Mouse (Mus musculus): ENCODE measurements around the gene Rtn1. TPM values are rescaled to one million over a fixed set of nuclear protein-coding genes. Genes with fewer than 3 reads are reported as not detected.

The Rtn1 gene
- 3.2 and 3.6 TPM in 2 replicates for polyA plus RNA-seq (2014; fragmentation: Nextera tagmentation; extraction: Ambion mirVana)

- WGBS, result 22% methylated on average over 6 of the region's 6 CpGs
- Histone ChIP-seq H3K9ac (ENCODE audit: low read depth, low read length) (peak within 1 kb of the TSS; percentile 42), H3K9me3 (ENCODE audit: control insufficient read depth, low read length) (no peaks in the 10 kb centered on the region), H3K36me3 (ENCODE audit: control insufficient read depth, insufficient read depth, low read length) (no peaks in the 10 kb centered on the region), H3K4me2 (replicated peaks; ENCODE audit: low read depth, low read length) (peak within 1 kb of the TSS; percentile 91), H3K4me1 (ENCODE audit: control insufficient read depth, insufficient read depth, low read length) (peaks cover 8% of the 10 kb centered on the region; the same call in 1 of the 2 replicates), H3K27me3 (ENCODE audit: control insufficient read depth, insufficient read depth, low read length) (peaks cover 24% of the 10 kb centered on the region), H3K4me3 (ENCODE audit: low read length) (peak within 1 kb of the TSS; percentile 54), H3K27ac (ENCODE audit: low read depth, low read length) (no peak within 1 kb of the TSS)
- ATAC-seq (ENCODE audit: low FRiP score, low TSS enrichment), result no peak
Observed at GRCm38 (mm10) chr12:72408954-72409353, at the start of gene Rtn1. Gene Rtn1, minus strand, starts transcription at chr12:72409054.

DNA sequence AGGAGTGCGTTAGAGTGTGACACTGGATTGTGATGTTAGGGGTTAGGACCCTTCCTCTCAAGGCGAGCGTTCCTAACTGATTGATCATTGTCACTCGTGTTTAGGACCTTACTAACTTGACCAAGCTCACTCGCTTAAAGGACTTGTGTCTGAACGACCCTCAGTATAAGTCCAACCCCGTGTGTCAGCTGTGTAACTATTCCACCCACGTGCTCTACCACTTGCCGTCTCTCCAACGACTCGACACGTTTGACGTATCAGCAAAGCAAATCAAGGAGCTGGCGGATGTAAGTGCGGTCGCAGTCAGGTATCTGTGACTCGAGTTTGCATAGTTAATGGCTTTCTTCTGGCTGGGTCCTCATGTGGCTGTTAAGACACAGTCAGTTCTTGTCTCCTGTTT is 45.1 kb upstream of the Rtn1 start:
- no peak overlapping the region for H3K4me3 ChIP-seq (ENCODE audit: low read length)
- no peak overlapping the region for H3K27ac ChIP-seq (ENCODE audit: low read depth, low read length)
- no peak overlapping the region for H3K4me2 ChIP-seq (replicated peaks; ENCODE audit: low read depth, low read length)
- WGBS, result 68% methylated on average over 17 of the region's 17 CpGs
- ATAC-seq (ENCODE audit: low FRiP score, low TSS enrichment), result no peak
- H3K36me3 ChIP-seq (ENCODE audit: control insufficient read depth, insufficient read depth, low read length), result no peaks in the 10 kb centered on the region
- no peak overlapping the region for H3K9ac ChIP-seq (ENCODE audit: low read depth, low read length)
- H3K9me3 ChIP-seq (ENCODE audit: control insufficient read depth, low read length), result no peaks in the 10 kb centered on the region
- H3K27me3 ChIP-seq (ENCODE audit: control insufficient read depth, insufficient read depth, low read length), result no peaks in the 10 kb centered on the region
- no peaks in the 10 kb centered on the region for H3K4me1 ChIP-seq (ENCODE audit: control insufficient read depth, insufficient read depth, low read length)

DNA sequence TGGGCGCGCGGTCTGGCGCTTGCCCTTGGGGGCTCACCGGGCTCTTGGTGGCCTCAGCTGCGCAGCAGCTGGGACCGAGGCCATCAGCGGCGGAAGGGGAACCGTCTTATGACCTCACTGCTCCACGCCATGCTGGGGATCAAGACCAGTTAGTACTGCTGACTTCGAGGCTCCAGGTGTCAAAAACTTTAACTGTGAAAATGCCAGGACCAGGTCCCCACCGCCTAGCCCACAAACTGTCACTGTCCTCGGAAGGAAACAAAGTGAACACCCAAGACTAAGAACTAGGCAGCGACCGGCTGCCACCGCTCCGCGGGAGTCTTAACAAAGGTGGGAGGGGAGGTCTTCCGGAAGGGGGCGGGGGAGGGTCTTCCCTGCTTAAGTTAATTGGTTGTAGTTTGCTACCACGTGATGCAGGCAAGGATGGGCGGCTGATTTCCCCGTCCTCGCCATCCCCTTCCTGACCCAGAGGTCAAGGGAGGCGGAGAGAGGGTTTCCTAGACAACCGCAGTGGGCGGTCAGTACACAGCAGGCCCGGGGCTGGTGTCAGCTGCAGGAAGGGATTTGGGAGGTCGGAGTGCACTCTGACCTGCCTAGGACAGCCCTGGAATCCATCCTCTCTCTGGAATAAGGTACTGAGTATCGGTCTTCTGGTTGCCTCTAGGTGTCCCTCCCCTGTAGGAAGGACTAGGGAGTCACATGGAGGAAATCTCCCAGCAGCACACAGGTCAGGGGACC is 33.2 kb upstream of the Rtn1 start, which contains the start of gene Lrrc9:
Lrrc9 (plus strand) TSS at position 28 of the 738 bp plus-strand sequence.
- H3K36me3 ChIP-seq (ENCODE audit: control insufficient read depth, insufficient read depth, low read length), result no peaks in the 10 kb centered on the region
- H3K27ac ChIP-seq (ENCODE audit: low read depth, low read length), result no peak within 1 kb of the TSS
- ATAC-seq (ENCODE audit: low FRiP score, low TSS enrichment), result peak; percentile 98
- H3K4me1 ChIP-seq (ENCODE audit: control insufficient read depth, insufficient read depth, low read length), result no peaks in the 10 kb centered on the region
- WGBS, result under 1% methylated on average over 31 of the region's 31 CpGs
- peak within 1 kb of the TSS; percentile 57; the same call in 1 of the 2 replicates for H3K9ac ChIP-seq (ENCODE audit: low read depth, low read length)
- no peaks in the 10 kb centered on the region for H3K27me3 ChIP-seq (ENCODE audit: control insufficient read depth, insufficient read depth, low read length)
- H3K9me3 ChIP-seq (ENCODE audit: control insufficient read depth, low read length), result no peaks in the 10 kb centered on the region
- peak within 1 kb of the TSS; percentile 84 for H3K4me2 ChIP-seq (replicated peaks; ENCODE audit: low read depth, low read length)
- H3K4me3 ChIP-seq (ENCODE audit: low read length), result peak within 1 kb of the TSS; percentile 48

- WGBS, result 89% methylated on average over 6 of the region's 6 CpGs
- ATAC-seq (ENCODE audit: low FRiP score, low TSS enrichment), result no peak
- no peak overlapping the region for H3K9ac ChIP-seq (ENCODE audit: low read depth, low read length)
Observed at GRCm38 (mm10) chr12:72438961-72439480, 30.2 kb upstream of the Rtn1 start.

DNA sequence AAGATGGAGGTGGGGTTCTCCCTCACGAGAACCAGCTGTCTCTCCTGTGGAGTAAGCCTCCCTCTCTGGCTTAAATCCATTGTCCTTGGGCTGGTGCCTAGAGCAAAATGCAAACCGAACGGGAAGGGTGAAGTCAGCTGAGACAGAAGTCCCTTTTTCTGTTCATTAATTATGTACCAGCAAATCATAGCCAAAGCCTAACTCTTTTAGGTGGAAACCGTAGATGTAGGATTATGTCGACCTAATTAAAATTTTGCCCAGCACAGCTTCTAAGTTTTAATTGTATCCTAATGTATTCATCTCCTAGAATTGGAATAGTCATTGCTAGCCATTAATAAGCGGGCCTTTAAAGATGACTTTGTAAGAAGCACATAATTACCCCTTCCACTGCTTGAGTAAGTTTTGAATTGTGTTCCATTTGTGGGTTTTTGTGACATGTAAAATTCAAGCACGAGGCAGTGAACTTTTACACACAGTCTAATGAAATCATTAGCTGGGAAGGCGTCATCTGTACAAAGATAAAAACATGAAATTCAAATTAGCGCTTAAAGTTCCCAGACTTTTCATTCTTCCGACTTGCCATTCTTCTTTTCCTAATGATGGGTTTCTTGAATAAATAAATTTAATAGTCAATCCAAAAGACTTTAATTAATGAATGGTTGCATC is 29.0 kb upstream of the Rtn1 start:
- Histone ChIP-seq H3K4me3 (ENCODE audit: low read length) (no peak overlapping the region), H3K9me3 (ENCODE audit: control insufficient read depth, low read length) (no peaks in the 10 kb centered on the region), H3K4me1 (ENCODE audit: control insufficient read depth, insufficient read depth, low read length) (no peaks in the 10 kb centered on the region), H3K27me3 (ENCODE audit: control insufficient read depth, insufficient read depth, low read length) (no peaks in the 10 kb centered on the region), H3K9ac (ENCODE audit: low read depth, low read length) (no peak overlapping the region), H3K27ac (ENCODE audit: low read depth, low read length) (no peak overlapping the region), H3K4me2 (replicated peaks; ENCODE audit: low read depth, low read length) (no peak overlapping the region), H3K36me3 (ENCODE audit: control insufficient read depth, insufficient read depth, low read length) (no peaks in the 10 kb centered on the region)
- 81% methylated on average over 10 of the region's 10 CpGs for WGBS
- ATAC-seq (ENCODE audit: low FRiP score, low TSS enrichment), result no peak

More at GRCm38 (mm10) chr12:72438961-72439480, 30.2 kb upstream of the Rtn1 start:
- no peaks in the 10 kb centered on the region for H3K27me3 ChIP-seq (ENCODE audit: control insufficient read depth, insufficient read depth, low read length)
- no peak overlapping the region for H3K4me2 ChIP-seq (replicated peaks; ENCODE audit: low read depth, low read length)
- H3K36me3 ChIP-seq (ENCODE audit: control insufficient read depth, insufficient read depth, low read length), result no peaks in the 10 kb centered on the region
- no peak overlapping the region for H3K27ac ChIP-seq (ENCODE audit: low read depth, low read length)
- H3K4me3 ChIP-seq (ENCODE audit: low read length), result no peak overlapping the region
- no peaks in the 10 kb centered on the region for H3K9me3 ChIP-seq (ENCODE audit: control insufficient read depth, low read length)
- H3K4me1 ChIP-seq (ENCODE audit: control insufficient read depth, insufficient read depth, low read length), result no peaks in the 10 kb centered on the region

GRCm38 (mm10) chr12:72433241-72433865 is 24.5 kb upstream of the Rtn1 start:
- H3K4me1 ChIP-seq (ENCODE audit: control insufficient read depth, insufficient read depth, low read length), result no peaks in the 10 kb centered on the region
- ATAC-seq (ENCODE audit: low FRiP score, low TSS enrichment), result no peak
- H3K4me2 ChIP-seq (replicated peaks; ENCODE audit: low read depth, low read length), result no peak overlapping the region
- H3K9me3 ChIP-seq (ENCODE audit: control insufficient read depth, low read length), result no peaks in the 10 kb centered on the region
- no peaks in the 10 kb centered on the region for H3K27me3 ChIP-seq (ENCODE audit: control insufficient read depth, insufficient read depth, low read length)
- no peak overlapping the region for H3K4me3 ChIP-seq (ENCODE audit: low read length)
- no peak overlapping the region for H3K9ac ChIP-seq (ENCODE audit: low read depth, low read length)
- 77% methylated on average over 9 of the region's 9 CpGs for WGBS
- no peak overlapping the region for H3K27ac ChIP-seq (ENCODE audit: low read depth, low read length)
- H3K36me3 ChIP-seq (ENCODE audit: control insufficient read depth, insufficient read depth, low read length), result no peaks in the 10 kb centered on the region

GRCm38 (mm10) chr12:72432209-72432608 is 23.4 kb upstream of the Rtn1 start:
- Histone ChIP-seq H3K36me3 (ENCODE audit: control insufficient read depth, insufficient read depth, low read length) (no peaks in the 10 kb centered on the region), H3K27me3 (ENCODE audit: control insufficient read depth, insufficient read depth, low read length) (no peaks in the 10 kb centered on the region), H3K4me2 (replicated peaks; ENCODE audit: low read depth, low read length) (no peak overlapping the region), H3K4me1 (ENCODE audit: control insufficient read depth, insufficient read depth, low read length) (no peaks in the 10 kb centered on the region), H3K27ac (ENCODE audit: low read depth, low read length) (no peak overlapping the region), H3K4me3 (ENCODE audit: low read length) (no peak overlapping the region), H3K9me3 (ENCODE audit: control insufficient read depth, low read length) (no peaks in the 10 kb centered on the region), H3K9ac (ENCODE audit: low read depth, low read length) (no peak overlapping the region)
- WGBS, result 72% methylated on average over 4 of the region's 4 CpGs
- no peak for ATAC-seq (ENCODE audit: low FRiP score, low TSS enrichment)

DNA sequence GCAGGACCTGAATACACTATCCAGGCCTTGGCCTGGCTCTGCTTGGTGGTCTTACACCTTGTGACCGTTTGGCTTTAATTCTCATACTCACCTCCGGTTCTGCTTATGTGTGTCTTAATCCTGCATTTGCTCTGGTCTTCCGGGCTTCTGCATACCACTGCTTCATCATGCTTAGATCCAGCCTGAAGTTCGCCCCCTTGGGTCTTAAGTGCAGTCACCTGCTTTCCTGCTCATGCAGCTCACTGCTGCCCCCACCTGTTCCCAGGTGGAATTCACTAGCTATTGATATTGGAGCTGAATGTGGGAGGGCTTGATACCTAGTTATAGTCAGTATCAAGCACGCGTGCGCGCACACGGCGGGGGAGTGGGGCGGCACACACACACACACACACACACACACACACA is 18.9 kb upstream of the Rtn1 start:
- no peak overlapping the region for H3K4me2 ChIP-seq (replicated peaks; ENCODE audit: low read depth, low read length)
- H3K4me1 ChIP-seq (ENCODE audit: control insufficient read depth, insufficient read depth, low read length), result no peaks in the 10 kb centered on the region
- no peaks in the 10 kb centered on the region for H3K9me3 ChIP-seq (ENCODE audit: control insufficient read depth, low read length)
- H3K27me3 ChIP-seq (ENCODE audit: control insufficient read depth, insufficient read depth, low read length), result no peaks in the 10 kb centered on the region
- H3K9ac ChIP-seq (ENCODE audit: low read depth, low read length), result no peak overlapping the region
- no peak overlapping the region for H3K27ac ChIP-seq (ENCODE audit: low read depth, low read length)
- ATAC-seq (ENCODE audit: low FRiP score, low TSS enrichment), result peak; percentile 72; the same call in 1 of the 2 replicates
- no peak overlapping the region for H3K4me3 ChIP-seq (ENCODE audit: low read length)
- 22% methylated on average over 11 of the region's 11 CpGs for WGBS
- no peaks in the 10 kb centered on the region for H3K36me3 ChIP-seq (ENCODE audit: control insufficient read depth, insufficient read depth, low read length)
